Mouse (Mus musculus) kidney, postnatal 14 days (tissue): ENCODE measurements around the gene Parp6.
A peak's percentile ranks its signal among the peaks of the same experiment; 100 is the strongest.

Experiments used
- DNase-seq: peaks from one replicate; pipeline ENCODE4 v3.0.0; 2022; ENCODE audit warnings: mixed read lengths

Gene Parp6

GRCm38 (mm10) chr9:59656635-59657617 is 39.8 kb downstream of the Parp6 start:
- DNase-seq = peak; percentile 82

- no peak for DNase-seq
Observed at GRCm38 (mm10) chr9:59658146-59658545, 41.1 kb downstream of the Parp6 start.

GRCm38 (mm10) chr9:59659036-59660026 is 42.2 kb downstream of the Parp6 start:
- peak; percentile 86 for DNase-seq

GRCm38 (mm10) chr9:59660421-59660820 is 43.3 kb downstream of the Parp6 start:
- peak; percentile 76 for DNase-seq

- DNase-seq = no peak
Observed at GRCm38 (mm10) chr9:59661298-59661975, 44.4 kb downstream of the Parp6 start.

- DNase-seq = no peak
Observed at GRCm38 (mm10) chr9:59663226-59663625, 46.1 kb downstream of the Parp6 start.

GRCm38 (mm10) chr9:59663957-59664356 is 46.9 kb downstream of the Parp6 start:
- DNase-seq = peak; percentile 63

- peak; percentile 71 for DNase-seq
Observed at GRCm38 (mm10) chr9:59664664-59665256, 47.7 kb downstream of the Parp6 start.

- no peak for DNase-seq
Observed at GRCm38 (mm10) chr9:59666016-59666415, 48.9 kb downstream of the Parp6 start.

GRCm38 (mm10) chr9:59666813-59667212 is 49.7 kb downstream of the Parp6 start:
- no peak for DNase-seq

GRCm38 (mm10) chr9:59667250-59667649 is 50.2 kb downstream of the Parp6 start:
- no peak for DNase-seq

- DNase-seq = no peak
Observed at GRCm38 (mm10) chr9:59667904-59668303, 50.8 kb downstream of the Parp6 start.

- DNase-seq = no peak
Observed at GRCm38 (mm10) chr9:59668473-59668872, 51.4 kb downstream of the Parp6 start.

GRCm38 (mm10) chr9:59669172-59669571 is 52.1 kb downstream of the Parp6 start:
- no peak for DNase-seq

GRCm38 (mm10) chr9:59672195-59672894 is 55.3 kb downstream of the Parp6 start:
- no peak for DNase-seq

- no peak for DNase-seq
Observed at GRCm38 (mm10) chr9:59673427-59673826, 56.3 kb downstream of the Parp6 start.

- no peak for DNase-seq
Observed at GRCm38 (mm10) chr9:59675598-59675997, 58.5 kb downstream of the Parp6 start.

- peak; percentile 64 for DNase-seq
Observed at GRCm38 (mm10) chr9:59678313-59678712, 61.2 kb downstream of the Parp6 start.

GRCm38 (mm10) chr9:59679678-59680533 is 62.8 kb downstream of the Parp6 start, which contains the start of gene Gramd2:
Gene Gramd2 (plus strand): TSS chr9:59680144.
- peak; percentile 88 for DNase-seq

- DNase-seq = peak; percentile 25
Observed at GRCm38 (mm10) chr9:59680534-59680875, 63.4 kb downstream of the Parp6 start.
